Comparison of ENCODE assay signal across 17 mouse cellular contexts in genomic region chr12:69179371-69179770, GRCm38 (mm10). TPM values are rescaled to one million over a fixed set of nuclear protein-coding genes. Genes with fewer than 3 reads are reported as not detected.
"Had no signal": no experiment of that assay in that cellular context is flagged by ENCODE, and none has a peak within 500 bp of the region (broad histone marks: within the 10 kb centered on the region; RNA-seq: fewer than 3 reads in every experiment).

No protein-coding gene starts in this region.

- ATAC-seq: liver, embryonic 12.5 days; midbrain, embryonic 15.5 days had no signal

- H3K27ac ChIP-seq: limb, embryonic 13.5 days; liver, embryonic 12.5 days; midbrain, embryonic 10.5 days; midbrain, embryonic 15.5 days; neural tube, embryonic 13.5 days had no signal

- DNase-seq: kidney, adult 18-20 months; kidney, postnatal 14 days; layer of hippocampus, adult 9-11 months; layer of hippocampus, postnatal 36 days; lung, embryonic 14.5 days; lung, postnatal 10 days; lung, postnatal 4 days; right cerebral cortex, adult 18-20 months; right cerebral cortex, postnatal 25 days; thymus, postnatal 36 days had no signal

- H3K36me3 ChIP-seq: midbrain, embryonic 15.5 days had no signal

- H3K4me2 ChIP-seq: limb, embryonic 13.5 days; liver, embryonic 12.5 days; lung, embryonic 14.5 days; midbrain, embryonic 15.5 days; neural tube, embryonic 13.5 days had no signal

- H3K9me3 ChIP-seq: limb, embryonic 13.5 days; liver, embryonic 12.5 days; midbrain, embryonic 10.5 days; midbrain, embryonic 15.5 days; neural tube, embryonic 13.5 days had no signal

- H3K4me1 ChIP-seq: limb, embryonic 13.5 days had no signal

- H3K9ac ChIP-seq: limb, embryonic 13.5 days; liver, embryonic 12.5 days; lung, embryonic 14.5 days; midbrain, embryonic 15.5 days; neural tube, embryonic 13.5 days had no signal

- H3K4me3 ChIP-seq: limb, embryonic 13.5 days; liver, embryonic 12.5 days; midbrain, embryonic 10.5 days; midbrain, embryonic 15.5 days; neural tube, embryonic 13.5 days had no signal

- H3K27me3 ChIP-seq: limb, embryonic 13.5 days; liver, embryonic 12.5 days; midbrain, embryonic 15.5 days; neural tube, embryonic 13.5 days had no signal

RNA-seq across cellular contexts. Expression of gene Lrr1, which starts 10.8 kb away (rescaled TPM):
- total RNA-seq: layer of hippocampus, adult 18-20 months; layer of hippocampus, postnatal 36 days; left cerebral cortex, postnatal 36 days had no signal
